Mouse (Mus musculus): ENCODE results near the gene Fstl4. TPM values are rescaled to one million over a fixed set of nuclear protein-coding genes. Genes with fewer than 3 reads are reported as not detected.
A peak's percentile ranks its signal among the peaks of the same experiment; 100 is the strongest.
"Not testable (repeated sequence)": the region's sequence is repeated elsewhere in the genome, so short reads cannot be mapped to it uniquely, and the experiment has no call there.

Gene Fstl4
- total and polyA plus RNA-seq, 2 experiments from 2014 or later = 7.1 to 9.4 TPM

- Histone ChIP-seq H3K9ac (replicated peaks; ENCODE audit: low read length, poor library complexity, severe bottlenecking) (no peak overlapping the region), H3K36me3 (ENCODE audit: insufficient read depth, low read length) (no peaks in the 10 kb centered on the region), H3K27me3 (ENCODE audit: insufficient read depth, low read length) (no peaks in the 10 kb centered on the region), H3K27ac (ENCODE audit: low read depth, low read length) (no peak overlapping the region), H3K4me3 (ENCODE audit: low read depth, low read length) (no peak overlapping the region), H3K4me2 (ENCODE audit: low read depth, low read length, poor library complexity, severe bottlenecking) (no peak overlapping the region), H3K4me1 (ENCODE audit: insufficient read depth, low read length) (no peaks in the 10 kb centered on the region), H3K9me3 (ENCODE audit: low read length) (0 out of 2 replicates have a peak, but pooled peaks cover 2% of the 10 kb centered on the region)
- WGBS = 77% methylated on average over 7 of the region's 7 CpGs
- DNase-seq (ENCODE audit: low spot score) (no peak), ATAC-seq (ENCODE audit: low FRiP score) (no peak)
- TF ChIP-seq CTCF (IDR thresholded peaks at IDR 0.05) = peak; percentile 41
These were observed 314.2 kb downstream of the Fstl4 start for GRCm38 (mm10) chr11:53078419-53079334.

- H3K9me3 ChIP-seq (ENCODE audit: low read length) = 0 out of 2 replicates have a peak, but pooled peaks cover 2% of the 10 kb centered on the region
- H3K9ac ChIP-seq (replicated peaks; ENCODE audit: low read length, poor library complexity, severe bottlenecking) = no peak overlapping the region
- ATAC-seq (ENCODE audit: low FRiP score) (no peak), DNase-seq (ENCODE audit: low spot score) (no peak)
- H3K4me3 ChIP-seq (ENCODE audit: low read depth, low read length) = no peak overlapping the region
- no peak overlapping the region for H3K27ac ChIP-seq (ENCODE audit: low read depth, low read length)
- no peaks in the 10 kb centered on the region for H3K36me3 ChIP-seq (ENCODE audit: insufficient read depth, low read length)
- TF ChIP-seq CTCF (IDR thresholded peaks at IDR 0.05) = no peak
- 87% methylated on average over 6 of the region's 6 CpGs for WGBS
- H3K4me2 ChIP-seq (ENCODE audit: low read depth, low read length, poor library complexity, severe bottlenecking) = no peak overlapping the region
- no peaks in the 10 kb centered on the region for H3K4me1 ChIP-seq (ENCODE audit: insufficient read depth, low read length)
- no peaks in the 10 kb centered on the region for H3K27me3 ChIP-seq (ENCODE audit: insufficient read depth, low read length)
These were observed 316.9 kb downstream of the Fstl4 start for GRCm38 (mm10) chr11:53081310-53081709.

GRCm38 (mm10) chr11:53085367-53085766 is 320.9 kb downstream of the Fstl4 start:
- Histone ChIP-seq H3K9me3 (ENCODE audit: low read length) (no peaks in the 10 kb centered on the region), H3K4me2 (ENCODE audit: low read depth, low read length, poor library complexity, severe bottlenecking) (no peak overlapping the region), H3K9ac (replicated peaks; ENCODE audit: low read length, poor library complexity, severe bottlenecking) (no peak overlapping the region), H3K4me1 (ENCODE audit: insufficient read depth, low read length) (no peaks in the 10 kb centered on the region), H3K27me3 (ENCODE audit: insufficient read depth, low read length) (no peaks in the 10 kb centered on the region), H3K36me3 (ENCODE audit: insufficient read depth, low read length) (no peaks in the 10 kb centered on the region), H3K27ac (ENCODE audit: low read depth, low read length) (no peak overlapping the region), H3K4me3 (ENCODE audit: low read depth, low read length) (no peak overlapping the region)
- DNase-seq (ENCODE audit: low spot score) (no peak), ATAC-seq (ENCODE audit: low FRiP score) (no peak)
- 72% methylated on average over 6 of the region's 6 CpGs for WGBS
- peak; percentile 31 for TF ChIP-seq CTCF (IDR thresholded peaks at IDR 0.05)

GRCm38 (mm10) chr11:53085858-53086565 is 321.6 kb downstream of the Fstl4 start:
- Histone ChIP-seq H3K9me3 (ENCODE audit: low read length) (no peaks in the 10 kb centered on the region), H3K27me3 (ENCODE audit: insufficient read depth, low read length) (no peaks in the 10 kb centered on the region), H3K9ac (replicated peaks; ENCODE audit: low read length, poor library complexity, severe bottlenecking) (no peak overlapping the region), H3K4me3 (ENCODE audit: low read depth, low read length) (no peak overlapping the region), H3K27ac (ENCODE audit: low read depth, low read length) (no peak overlapping the region), H3K4me1 (ENCODE audit: insufficient read depth, low read length) (no peaks in the 10 kb centered on the region), H3K36me3 (ENCODE audit: insufficient read depth, low read length) (no peaks in the 10 kb centered on the region), H3K4me2 (ENCODE audit: low read depth, low read length, poor library complexity, severe bottlenecking) (no peak overlapping the region)
- WGBS = 75% methylated on average over 9 of the region's 9 CpGs
- DNase-seq (ENCODE audit: low spot score) (no peak), ATAC-seq (ENCODE audit: low FRiP score) (no peak)
- TF ChIP-seq CTCF (IDR thresholded peaks at IDR 0.05) = no peak

GRCm38 (mm10) chr11:53087896-53088295 is 323.5 kb downstream of the Fstl4 start:
- H3K9me3 ChIP-seq (ENCODE audit: low read length); DNase-seq (ENCODE audit: low spot score); H3K4me2 ChIP-seq (ENCODE audit: low read depth, low read length, poor library complexity, severe bottlenecking); ATAC-seq (ENCODE audit: low FRiP score); H3K9ac ChIP-seq (replicated peaks; ENCODE audit: low read length, poor library complexity, severe bottlenecking); H3K27ac ChIP-seq (ENCODE audit: low read depth, low read length); H3K27me3 ChIP-seq (ENCODE audit: insufficient read depth, low read length); H3K36me3 ChIP-seq (ENCODE audit: insufficient read depth, low read length); H3K4me1 ChIP-seq (ENCODE audit: insufficient read depth, low read length); H3K4me3 ChIP-seq (ENCODE audit: low read depth, low read length): not testable (repeated sequence)
- WGBS = 81% methylated on average over 3 of the region's 3 CpGs

- DNase-seq (ENCODE audit: low spot score) (no peak), ATAC-seq (ENCODE audit: low FRiP score) (no peak)
- Histone ChIP-seq H3K9me3 (ENCODE audit: low read length) (no peaks in the 10 kb centered on the region), H3K27me3 (ENCODE audit: insufficient read depth, low read length) (no peaks in the 10 kb centered on the region), H3K36me3 (ENCODE audit: insufficient read depth, low read length) (no peaks in the 10 kb centered on the region), H3K4me1 (ENCODE audit: insufficient read depth, low read length) (no peaks in the 10 kb centered on the region), H3K9ac (replicated peaks; ENCODE audit: low read length, poor library complexity, severe bottlenecking) (no peak overlapping the region), H3K27ac (ENCODE audit: low read depth, low read length) (no peak overlapping the region), H3K4me3 (ENCODE audit: low read depth, low read length) (no peak overlapping the region), H3K4me2 (ENCODE audit: low read depth, low read length, poor library complexity, severe bottlenecking) (no peak overlapping the region)
- 44% methylated on average over 5 of the region's 5 CpGs for WGBS
- TF ChIP-seq CTCF (IDR thresholded peaks at IDR 0.05) = no peak
These were observed 327.2 kb downstream of the Fstl4 start for GRCm38 (mm10) chr11:53091596-53091995.

Measured in midbrain, postnatal 0 days (tissue).